Mouse (Mus musculus) spleen, adult 2 months (tissue): ENCODE results near the gene Taok3. TPM values are rescaled to one million over a fixed set of nuclear protein-coding genes. Genes with fewer than 3 reads are reported as not detected.
A peak's percentile ranks its signal among the peaks of the same experiment; 100 is the strongest.

ENCODE experiments used
- DNase-seq, 2 experiments: peaks; one replicate each; pipeline versions ENCODE4 v3.0.0 to v3.0.0-alpha.2; 2012 to 2021; ENCODE audit warnings: low spot score in 2 of 2, low read depth in 1 of 2
- H3K27ac ChIP-seq: fragments of 200-500 bp; 2 replicates; pipeline ENCODE4 v1.5.1; 2012; ENCODE audit warnings: low read length, inconsistent platforms; ENCODE audit not compliant: insufficient read depth
- H3K27me3 ChIP-seq: fragments of 200-500 bp; 2 replicates; pipeline ENCODE4 v1.6.1; 2012; ENCODE audit warnings: mild to moderate bottlenecking, moderate library complexity, low read length, inconsistent platforms; ENCODE audit not compliant: control insufficient read depth, insufficient read depth
- H3K36me3 ChIP-seq: fragments of 200-500 bp; 2 replicates; pipeline ENCODE4 v1.6.1; 2012; ENCODE audit warnings: mild to moderate bottlenecking, low read length, inconsistent platforms; ENCODE audit not compliant: control insufficient read depth, insufficient read depth
- H3K4me1 ChIP-seq: fragments of 200-500 bp; 2 replicates; pipeline ENCODE4 v1.6.1; 2011; ENCODE audit warnings: inconsistent platforms; ENCODE audit not compliant: control insufficient read depth, insufficient read depth, insufficient read length
- H3K4me3 ChIP-seq: fragments of 200-500 bp; 2 replicates; pipeline ENCODE4 v1.5.1; 2011; ENCODE audit warnings: mild to moderate bottlenecking, inconsistent platforms; ENCODE audit not compliant: insufficient read depth, insufficient read length; ENCODE audit errors: extremely low read depth
- CTCF ChIP-seq: fragments of 200-500 bp; IDR thresholded peaks from 2 replicates; pipeline ENCODE4 v1.5.1; 2011; ENCODE audit warnings: mild to moderate bottlenecking, inconsistent platforms; ENCODE audit not compliant: insufficient read depth, insufficient read length, insufficient replicate concordance; ENCODE audit errors: extremely low read depth
- POLR2A ChIP-seq: fragments of 200-500 bp; IDR thresholded peaks from 2 replicates; pipeline ENCODE4 v1.6.1; 2011; ENCODE audit warnings: low read depth, low read length, inconsistent platforms
- WGBS: fragments of 180-500 bp; shearing (Covaris S2); methylation state at CpG from one replicate; pipeline ENCODE4 v1.1.7; 2018; 5-methylcytosine and 5-hydroxymethylcytosine counted together
- polyA plus RNA-seq: library from polyadenylated mRNA; depleted of rRNA; stranded (reverse); fragments of >200 nt; gene quantifications from 2 replicates; pipeline ENCODE4 v1.2.3, GENCODE M21; 2012

Gene Taok3
- polyA plus RNA-seq, 1 experiment, result 18.4 TPM

- H3K4me3 ChIP-seq, result no peak overlapping the region
- H3K27ac ChIP-seq, result no peak overlapping the region
- H3K27me3 ChIP-seq, result no peaks in the 10 kb centered on the region; the same call in 1 of the 2 replicates
- H3K36me3 ChIP-seq, result no peaks in the 10 kb centered on the region
- H3K4me1 ChIP-seq, result no peaks in the 10 kb centered on the region; the same call in 1 of the 2 replicates
- WGBS, result 85% methylated on average over 4 of the region's 4 CpGs
- TF ChIP-seq POLR2A (no peak), CTCF (no peak)
- no peak for DNase-seq
These were observed 3.9 kb downstream of the Taok3 start for GRCm38 (mm10) chr5:117123840-117124239.

- no peak overlapping the region for H3K27ac ChIP-seq
- H3K4me3 ChIP-seq, result no peak overlapping the region
- 88% methylated on average over 16 of the region's 16 CpGs for WGBS
- TF ChIP-seq POLR2A, result no peak
- TF ChIP-seq CTCF, result no peak
- H3K27me3 ChIP-seq, result no peaks in the 10 kb centered on the region
- no peaks in the 10 kb centered on the region for H3K36me3 ChIP-seq
- no peaks in the 10 kb centered on the region; the same call in 1 of the 2 replicates for H3K4me1 ChIP-seq
- DNase-seq, result no peak
These were observed 5.8 kb downstream of the Taok3 start for GRCm38 (mm10) chr5:117125482-117126346.

GRCm38 (mm10) chr5:117127051-117127450 lies 7.1 kb downstream of the Taok3 start:
- no peaks in the 10 kb centered on the region for H3K4me1 ChIP-seq
- no peak for DNase-seq
- TF ChIP-seq POLR2A (no peak), CTCF (no peak)
- H3K36me3 ChIP-seq, result no peaks in the 10 kb centered on the region
- 54% methylated on average over 4 of the region's 4 CpGs for WGBS
- H3K27ac ChIP-seq, result no peak overlapping the region
- H3K4me3 ChIP-seq, result no peak overlapping the region
- H3K27me3 ChIP-seq, result no peaks in the 10 kb centered on the region

- DNase-seq, result no peak
- 77% methylated on average over 15 of the region's 15 CpGs for WGBS
- TF ChIP-seq POLR2A, result no peak
- no peak for TF ChIP-seq CTCF
- no peak overlapping the region for H3K4me3 ChIP-seq
- no peaks in the 10 kb centered on the region for H3K27me3 ChIP-seq
- no peak overlapping the region for H3K27ac ChIP-seq
- H3K4me1 ChIP-seq, result peaks cover 11% of the 10 kb centered on the region; the same call in 1 of the 2 replicates
- H3K36me3 ChIP-seq, result no peaks in the 10 kb centered on the region
These were observed 10.8 kb downstream of the Taok3 start for GRCm38 (mm10) chr5:117130726-117131125.

GRCm38 (mm10) chr5:117133446-117134065 lies 13.6 kb downstream of the Taok3 start:
- 3% methylated on average over 17 of the region's 17 CpGs for WGBS
- peak overlapping the region; percentile 79 for H3K27ac ChIP-seq
- peak overlapping the region; percentile 67 for H3K4me3 ChIP-seq
- DNase-seq, result peak; percentile 68 to 80
- H3K27me3 ChIP-seq, result no peaks in the 10 kb centered on the region
- H3K4me1 ChIP-seq, result peaks cover 30% of the 10 kb centered on the region; the same call in 1 of the 2 replicates
- no peaks in the 10 kb centered on the region for H3K36me3 ChIP-seq
- TF ChIP-seq CTCF, result no peak
- TF ChIP-seq POLR2A, result peak; percentile 88

GRCm38 (mm10) chr5:117134066-117134888 lies 14.3 kb downstream of the Taok3 start:
- Histone ChIP-seq H3K27ac (peak overlapping the region; percentile 79), H3K27me3 (no peaks in the 10 kb centered on the region), H3K36me3 (no peaks in the 10 kb centered on the region), H3K4me1 (peaks cover 36% of the 10 kb centered on the region; the same call in 1 of the 2 replicates), H3K4me3 (peak overlapping the region; percentile 67)
- WGBS, result 2% methylated on average over 19 of the region's 19 CpGs
- DNase-seq, result peak in 1 of 2 experiments; percentile 43
- TF ChIP-seq POLR2A (no peak), CTCF (no peak)
